Mouse (Mus musculus) neutrophil, adult 65 days (primary cell): ENCODE data around the gene Plekhm3. TPM values are rescaled to one million over a fixed set of nuclear protein-coding genes. Genes with fewer than 3 reads are reported as not detected.

Experiments used
- total RNA-seq: library from RNA; stranded (reverse); gene quantifications from 2 replicates; pipeline ENCODE4 v1.2.4, GENCODE M21; 2023

Gene Plekhm3
- 62.6 and 95.9 TPM in 2 replicates for total RNA-seq

GRCm38 (mm10) chr1:64956479-64956961, at the start of gene Plekhm3:
Plekhm3 (minus strand) TSS chr1:64956824.

GRCm38 (mm10) chr1:64737502-64738179, 219.0 kb downstream of the Plekhm3 start, which contains the start of gene Fzd5:
Fzd5 (minus strand) TSS chr1:64737751.

Other genes with a start within 250 kb of the Plekhm3 start
- gene Fzd5, start 219.1 kb downstream of the Plekhm3 start, total RNA-seq = 4.4 and 4.6 TPM in 2 replicates
- not detected in 2 replicates for gene Akr1cl, start 75.9 kb upstream of the Plekhm3 start, total RNA-seq
- not detected in 2 replicates for gene Cryge, start 94.3 kb upstream of the Plekhm3 start, total RNA-seq
- gene Crygd, start 106.6 kb upstream of the Plekhm3 start, total RNA-seq = not detected in 2 replicates
- not detected in 2 replicates for gene Crygc, start 116.9 kb upstream of the Plekhm3 start, total RNA-seq
- gene Crygb, start 125.5 kb upstream of the Plekhm3 start, total RNA-seq = not detected in 2 replicates
- not detected in 2 replicates for gene Cryga, start 146.5 kb upstream of the Plekhm3 start, total RNA-seq
- gene Gm28845, start 162.7 kb upstream of the Plekhm3 start, total RNA-seq = not detected in 2 replicates
- gene D630023F18Rik, start 166.4 kb upstream of the Plekhm3 start, total RNA-seq = 0.41 and 0.95 TPM in 2 replicates
- 40.2 and 52.6 TPM in 2 replicates for gene Idh1, start 229.7 kb upstream of the Plekhm3 start, total RNA-seq
- 32.8 and 40.9 TPM in 2 replicates for gene Pikfyve, start 229.9 kb upstream of the Plekhm3 start, total RNA-seq